Mouse (Mus musculus): Measurements from ENCODE around the gene Itih4. TPM values are rescaled to one million over a fixed set of nuclear protein-coding genes. Genes with fewer than 3 reads are reported as not detected.

The Itih4 gene
- total RNA-seq (2017), result 0.06 TPM in 1 of 2 replicates, not detected in the other

- ATAC-seq (replicated peaks in 1 of 2; ENCODE audit: insufficient read depth in 1 of 2, low FRiP score in 2 of 2, low TSS enrichment in 1 of 2, low read depth in 1 of 2, poor library complexity in 2 of 2, severe bottlenecking in 2 of 2), result no peak
These were observed at the start of gene Itih4 for GRCm38 (mm10) chr14:30886204-30886603. TSS of gene Itih4 (plus strand) at chr14:30886476.

GRCm38 (mm10) chr14:30837416-30837996 is 48.8 kb upstream of the Itih4 start:
- ATAC-seq (replicated peaks in 1 of 2; ENCODE audit: insufficient read depth in 1 of 2, low FRiP score in 2 of 2, low TSS enrichment in 1 of 2, low read depth in 1 of 2, poor library complexity in 2 of 2, severe bottlenecking in 2 of 2), result no peak

- no peak for ATAC-seq (replicated peaks in 1 of 2; ENCODE audit: insufficient read depth in 1 of 2, low FRiP score in 2 of 2, low TSS enrichment in 1 of 2, low read depth in 1 of 2, poor library complexity in 2 of 2, severe bottlenecking in 2 of 2)
These were observed 42.6 kb upstream of the Itih4 start for GRCm38 (mm10) chr14:30843701-30844100.

GRCm38 (mm10) chr14:30850504-30850903 is 35.8 kb upstream of the Itih4 start:
- no peak for ATAC-seq (replicated peaks in 1 of 2; ENCODE audit: insufficient read depth in 1 of 2, low FRiP score in 2 of 2, low TSS enrichment in 1 of 2, low read depth in 1 of 2, poor library complexity in 2 of 2, severe bottlenecking in 2 of 2)

- ATAC-seq (replicated peaks in 1 of 2; ENCODE audit: insufficient read depth in 1 of 2, low FRiP score in 2 of 2, low TSS enrichment in 1 of 2, low read depth in 1 of 2, poor library complexity in 2 of 2, severe bottlenecking in 2 of 2), result no peak
These were observed 34.0 kb upstream of the Itih4 start for GRCm38 (mm10) chr14:30852325-30852724.

- no peak for ATAC-seq (replicated peaks in 1 of 2; ENCODE audit: insufficient read depth in 1 of 2, low FRiP score in 2 of 2, low TSS enrichment in 1 of 2, low read depth in 1 of 2, poor library complexity in 2 of 2, severe bottlenecking in 2 of 2)
These were observed 31.0 kb upstream of the Itih4 start for GRCm38 (mm10) chr14:30855316-30855715.

- ATAC-seq (replicated peaks in 1 of 2; ENCODE audit: insufficient read depth in 1 of 2, low FRiP score in 2 of 2, low TSS enrichment in 1 of 2, low read depth in 1 of 2, poor library complexity in 2 of 2, severe bottlenecking in 2 of 2), result no peak
These were observed 29.3 kb upstream of the Itih4 start for GRCm38 (mm10) chr14:30856885-30857507.

- ATAC-seq (replicated peaks in 1 of 2; ENCODE audit: insufficient read depth in 1 of 2, low FRiP score in 2 of 2, low TSS enrichment in 1 of 2, low read depth in 1 of 2, poor library complexity in 2 of 2, severe bottlenecking in 2 of 2), result no peak
These were observed 28.3 kb upstream of the Itih4 start for GRCm38 (mm10) chr14:30857990-30858389.

GRCm38 (mm10) chr14:30861421-30862125 is 24.7 kb upstream of the Itih4 start:
- no peak for ATAC-seq (replicated peaks in 1 of 2; ENCODE audit: insufficient read depth in 1 of 2, low FRiP score in 2 of 2, low TSS enrichment in 1 of 2, low read depth in 1 of 2, poor library complexity in 2 of 2, severe bottlenecking in 2 of 2)

- ATAC-seq (replicated peaks in 1 of 2; ENCODE audit: insufficient read depth in 1 of 2, low FRiP score in 2 of 2, low TSS enrichment in 1 of 2, low read depth in 1 of 2, poor library complexity in 2 of 2, severe bottlenecking in 2 of 2), result no peak
These were observed 23.9 kb upstream of the Itih4 start for GRCm38 (mm10) chr14:30862368-30862767.

- peak in 1 of 2 experiments; percentile 5; a peak in 1 of 4 replicates for ATAC-seq (replicated peaks in 1 of 2; ENCODE audit: insufficient read depth in 1 of 2, low FRiP score in 2 of 2, low TSS enrichment in 1 of 2, low read depth in 1 of 2, poor library complexity in 2 of 2, severe bottlenecking in 2 of 2)
These were observed 21.0 kb upstream of the Itih4 start for GRCm38 (mm10) chr14:30865311-30865710.

GRCm38 (mm10) chr14:30867042-30867441 is 19.2 kb upstream of the Itih4 start:
- ATAC-seq (replicated peaks in 1 of 2; ENCODE audit: insufficient read depth in 1 of 2, low FRiP score in 2 of 2, low TSS enrichment in 1 of 2, low read depth in 1 of 2, poor library complexity in 2 of 2, severe bottlenecking in 2 of 2), result peak; percentile 67 to 80

- ATAC-seq (replicated peaks in 1 of 2; ENCODE audit: insufficient read depth in 1 of 2, low FRiP score in 2 of 2, low TSS enrichment in 1 of 2, low read depth in 1 of 2, poor library complexity in 2 of 2, severe bottlenecking in 2 of 2), result no peak
These were observed 17.4 kb upstream of the Itih4 start for GRCm38 (mm10) chr14:30868826-30869225.

GRCm38 (mm10) chr14:30869391-30869801 is 16.9 kb upstream of the Itih4 start:
- peak in 1 of 2 experiments; percentile 36; a peak in 1 of 4 replicates for ATAC-seq (replicated peaks in 1 of 2; ENCODE audit: insufficient read depth in 1 of 2, low FRiP score in 2 of 2, low TSS enrichment in 1 of 2, low read depth in 1 of 2, poor library complexity in 2 of 2, severe bottlenecking in 2 of 2)

GRCm38 (mm10) chr14:30870206-30871147 is 15.8 kb upstream of the Itih4 start:
- ATAC-seq (replicated peaks in 1 of 2; ENCODE audit: insufficient read depth in 1 of 2, low FRiP score in 2 of 2, low TSS enrichment in 1 of 2, low read depth in 1 of 2, poor library complexity in 2 of 2, severe bottlenecking in 2 of 2), result peak in 1 of 2 experiments; percentile 31; a peak in 1 of 4 replicates

- ATAC-seq (replicated peaks in 1 of 2; ENCODE audit: insufficient read depth in 1 of 2, low FRiP score in 2 of 2, low TSS enrichment in 1 of 2, low read depth in 1 of 2, poor library complexity in 2 of 2, severe bottlenecking in 2 of 2), result no peak
These were observed 12.1 kb upstream of the Itih4 start for GRCm38 (mm10) chr14:30874095-30874700.
